Mouse (Mus musculus) heart, adult 2 months (tissue): ENCODE measurements around the gene Lect2. TPM values are rescaled to one million over a fixed set of nuclear protein-coding genes. Genes with fewer than 3 reads are reported as not detected.

Experiments
- DNase-seq, 2 experiments: peaks; one replicate each; pipeline ENCODE4 v3.0.0; 2021
- H3K27ac ChIP-seq: fragments of 200-600 bp; 2 replicates; pipeline ENCODE4 v1.8.1; 2022
- H3K27me3 ChIP-seq: fragments of 200-500 bp; 2 replicates; pipeline ENCODE4 v1.6.1; 2012; ENCODE audit warnings: mild to moderate bottlenecking, low read length, inconsistent platforms, mixed read lengths; ENCODE audit not compliant: control insufficient read depth, insufficient read depth
- H3K36me3 ChIP-seq: fragments of 200-500 bp; 2 replicates; pipeline ENCODE4 v1.6.1; 2012; ENCODE audit warnings: low read length, inconsistent platforms; ENCODE audit not compliant: control insufficient read depth, insufficient read depth
- H3K4me1 ChIP-seq: fragments of 200-500 bp; 2 replicates; pipeline ENCODE4 v1.6.1; 2011; ENCODE audit warnings: low read length; ENCODE audit not compliant: control insufficient read depth, insufficient read depth
- H3K4me3 ChIP-seq: fragments of 200-600 bp; 2 replicates; pipeline ENCODE4 v1.8.1; 2022
- H3K79me2 ChIP-seq: fragments of 200-500 bp; replicated peaks from 2 replicates; pipeline ENCODE4 v1.6.1; 2012; ENCODE audit warnings: mild to moderate bottlenecking, inconsistent platforms, low read length, moderate library complexity, mixed read lengths; ENCODE audit not compliant: control insufficient read depth, insufficient read depth
- H3K9ac ChIP-seq: fragments of 200-500 bp; 2 replicates; pipeline ENCODE4 v1.6.1; 2012; ENCODE audit warnings: low read depth, mild to moderate bottlenecking, control low read depth, inconsistent platforms, low read length, mixed read lengths
- CTCF ChIP-seq: fragments of 200-600 bp; IDR thresholded peaks from 2 replicates; pipeline ENCODE4 v1.8.1; 2022; ENCODE audit warnings: antibody characterized with exemption, mild to moderate bottlenecking, moderate library complexity
- EP300 ChIP-seq: fragments of 200-500 bp; IDR thresholded peaks from 2 replicates; pipeline ENCODE4 v1.6.1; 2011; ENCODE audit warnings: low read depth, low read length, control low read depth; ENCODE audit not compliant: insufficient read depth
- POLR2A ChIP-seq: fragments of 200-500 bp; IDR thresholded peaks from 2 replicates; pipeline ENCODE4 v1.6.1; 2011; ENCODE audit warnings: mild to moderate bottlenecking, low read depth, low read length, control low read depth; ENCODE audit not compliant: insufficient read depth
- WGBS: fragments of 180-500 bp; shearing (Covaris S2); methylation state at CpG from one replicate; pipeline ENCODE4 v1.1.7; 2018; 5-methylcytosine and 5-hydroxymethylcytosine counted together
- intact Hi-C: fragments of 180-260 bp; cut with DNase I; formaldehyde crosslinking; loops from one replicate; pipeline ENCODE4 v1.15.1; 2025
- polyA plus RNA-seq: library from polyadenylated mRNA; depleted of rRNA; stranded (reverse); fragments of >200 nt; gene quantifications from 2 replicates; pipeline ENCODE4 v1.2.3, GENCODE M21; 2012
- total RNA-seq, 2 experiments: library from RNA; stranded (reverse); gene quantifications; 2 replicates each; pipeline ENCODE4 v1.2.3; 2021

Lect2 gene
- total and polyA plus RNA-seq, 3 experiments = not detected

- TF ChIP-seq CTCF = no peak
- no peak for TF ChIP-seq POLR2A
- no peak for TF ChIP-seq EP300
- Histone ChIP-seq H3K27me3 (no peaks in the 10 kb centered on the region), H3K9ac (no peak overlapping the region), H3K4me1 (no peaks in the 10 kb centered on the region), H3K4me3 (no peak overlapping the region), H3K36me3 (no peaks in the 10 kb centered on the region), H3K79me2 (no peaks in the 10 kb centered on the region), H3K27ac (no peak overlapping the region)
- WGBS = 48% methylated on average over 7 of the region's 7 CpGs
- DNase-seq = no peak
- intact Hi-C loops = no loop called here
Measured at GRCm38 (mm10) chr13:56516816-56517215, 31.5 kb downstream of the Lect2 start.

GRCm38 (mm10) chr13:56516311-56516710 lies 32.0 kb downstream of the Lect2 start:
- DNase-seq = no peak
- no peak overlapping the region for H3K27ac ChIP-seq
- H3K4me3 ChIP-seq = no peak overlapping the region
- WGBS = 60% methylated on average over 4 of the region's 4 CpGs
- H3K79me2 ChIP-seq = no peaks in the 10 kb centered on the region
- TF ChIP-seq EP300 (no peak), POLR2A (no peak), CTCF (no peak)
- H3K9ac ChIP-seq = no peak overlapping the region
- no peaks in the 10 kb centered on the region for H3K4me1 ChIP-seq
- intact Hi-C loops = no loop called here
- H3K36me3 ChIP-seq = no peaks in the 10 kb centered on the region
- no peaks in the 10 kb centered on the region for H3K27me3 ChIP-seq

- Histone ChIP-seq H3K27ac (no peak overlapping the region), H3K9ac (no peak overlapping the region), H3K4me3 (no peak overlapping the region), H3K36me3 (no peaks in the 10 kb centered on the region), H3K4me1 (no peaks in the 10 kb centered on the region), H3K79me2 (no peaks in the 10 kb centered on the region), H3K27me3 (no peaks in the 10 kb centered on the region)
- TF ChIP-seq CTCF (no peak), POLR2A (no peak), EP300 (no peak)
- no peak for DNase-seq
- intact Hi-C loops = no loop called here
Measured at GRCm38 (mm10) chr13:56513595-56513994, 34.7 kb downstream of the Lect2 start.

GRCm38 (mm10) chr13:56509796-56510195 lies 38.5 kb downstream of the Lect2 start:
- intact Hi-C loops = no loop called here
- H3K4me1 ChIP-seq = no peaks in the 10 kb centered on the region
- TF ChIP-seq POLR2A (no peak), EP300 (no peak), CTCF (no peak)
- DNase-seq = no peak
- H3K27me3 ChIP-seq = no peaks in the 10 kb centered on the region
- H3K79me2 ChIP-seq = no peaks in the 10 kb centered on the region
- WGBS = 73% methylated on average over 2 of the region's 2 CpGs
- no peak overlapping the region for H3K4me3 ChIP-seq
- H3K36me3 ChIP-seq = no peaks in the 10 kb centered on the region
- H3K9ac ChIP-seq = no peak overlapping the region
- H3K27ac ChIP-seq = no peak overlapping the region

- TF ChIP-seq CTCF (no peak), EP300 (no peak), POLR2A (no peak)
- no peak for DNase-seq
- 64% methylated on average over 6 of the region's 6 CpGs for WGBS
Measured at GRCm38 (mm10) chr13:56506871-56507496, 41.3 kb downstream of the Lect2 start.

GRCm38 (mm10) chr13:56501866-56502420 lies 46.4 kb downstream of the Lect2 start:
- H3K4me3 ChIP-seq = no peak overlapping the region
- no peak for DNase-seq
- WGBS = 39% methylated on average over 6 of the region's 6 CpGs

More at GRCm38 (mm10) chr13:56506871-56507496, 41.3 kb downstream of the Lect2 start:
- H3K36me3 ChIP-seq = no peaks in the 10 kb centered on the region
- H3K4me3 ChIP-seq = no peak overlapping the region
- intact Hi-C loops = no loop called here
- no peak overlapping the region for H3K9ac ChIP-seq
- no peak overlapping the region for H3K27ac ChIP-seq
- H3K27me3 ChIP-seq = no peaks in the 10 kb centered on the region
- H3K4me1 ChIP-seq = no peaks in the 10 kb centered on the region
- H3K79me2 ChIP-seq = no peaks in the 10 kb centered on the region

More at GRCm38 (mm10) chr13:56501866-56502420, 46.4 kb downstream of the Lect2 start:
- H3K79me2 ChIP-seq = no peaks in the 10 kb centered on the region
- intact Hi-C loops = no loop called here
- no peak overlapping the region for H3K27ac ChIP-seq
- no peaks in the 10 kb centered on the region for H3K27me3 ChIP-seq
- no peak overlapping the region for H3K9ac ChIP-seq
- no peak for TF ChIP-seq POLR2A
- no peak for TF ChIP-seq EP300
- TF ChIP-seq CTCF = no peak
- no peaks in the 10 kb centered on the region for H3K4me1 ChIP-seq
- no peaks in the 10 kb centered on the region for H3K36me3 ChIP-seq
